Mouse (Mus musculus) CH12F3 (cell line): ENCODE data around the gene Srprb.

Source experiments
- in situ Hi-C: fragments of 300-500 bp; cut with MboI; formaldehyde crosslinking; loops from 2 replicates; pipeline ENCODE4 v1.14.3; 2020; ENCODE audit warnings: low sequenced_read_pairs

The Srprb gene

DNA sequence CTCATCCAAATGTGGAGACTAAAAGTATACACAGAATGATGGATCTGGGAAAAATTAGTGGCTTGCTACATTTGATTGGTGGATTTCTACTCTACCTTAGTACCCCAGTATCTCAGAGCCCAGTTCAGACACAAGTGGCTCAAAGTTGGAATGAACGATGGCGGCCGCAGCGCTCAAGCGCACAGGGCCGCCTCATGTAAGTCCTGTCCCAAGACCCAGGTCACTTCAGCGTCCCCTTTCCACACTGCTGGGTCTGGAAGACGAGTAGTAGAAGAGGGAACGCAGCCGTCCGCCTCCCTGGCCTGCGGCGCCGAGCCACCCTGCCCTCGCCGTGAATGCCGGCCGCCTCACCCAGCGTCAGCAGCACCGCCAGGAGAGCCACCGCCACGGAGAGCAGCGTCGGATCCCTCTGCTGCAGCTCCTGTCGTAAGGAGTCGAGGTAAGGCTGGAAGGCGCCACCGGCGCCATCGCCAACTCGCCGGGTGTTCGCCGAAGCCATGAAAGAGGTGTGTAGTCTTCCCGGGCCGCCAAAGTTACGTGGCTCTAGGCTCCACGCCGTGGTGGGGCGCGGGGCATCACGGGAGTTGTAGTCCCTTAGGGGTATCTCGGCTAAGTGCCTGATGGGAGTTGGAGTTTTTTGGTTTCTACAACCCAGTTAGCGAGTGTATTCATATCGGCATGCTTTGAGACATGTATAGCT, at the start of gene Srprb:
Gene Srprb (minus strand): TSS at position 577 of the 700 bp plus-strand sequence.
- in situ Hi-C loops = no loop called here

DNA sequence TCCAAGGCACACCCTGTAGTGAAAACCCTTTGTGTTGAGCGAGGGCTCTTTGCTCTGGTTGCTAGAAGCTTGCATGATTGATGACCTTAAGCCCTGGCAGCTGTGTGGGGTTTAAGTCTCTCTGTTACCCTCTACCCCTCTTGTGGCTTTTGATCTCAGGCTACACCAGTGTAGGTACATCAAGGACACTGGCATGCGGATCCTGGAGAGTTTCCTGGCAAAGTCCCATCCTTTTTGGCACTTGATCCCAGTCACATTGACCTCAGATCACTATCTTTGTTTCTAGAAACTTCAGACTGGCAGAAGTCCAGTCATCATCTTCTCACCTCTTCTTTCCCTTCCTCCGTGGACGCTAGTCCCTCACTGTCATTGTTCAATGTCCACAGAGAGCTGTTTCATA, 46.7 kb upstream of the Srprb start:
- in situ Hi-C loops = no loop called here

DNA sequence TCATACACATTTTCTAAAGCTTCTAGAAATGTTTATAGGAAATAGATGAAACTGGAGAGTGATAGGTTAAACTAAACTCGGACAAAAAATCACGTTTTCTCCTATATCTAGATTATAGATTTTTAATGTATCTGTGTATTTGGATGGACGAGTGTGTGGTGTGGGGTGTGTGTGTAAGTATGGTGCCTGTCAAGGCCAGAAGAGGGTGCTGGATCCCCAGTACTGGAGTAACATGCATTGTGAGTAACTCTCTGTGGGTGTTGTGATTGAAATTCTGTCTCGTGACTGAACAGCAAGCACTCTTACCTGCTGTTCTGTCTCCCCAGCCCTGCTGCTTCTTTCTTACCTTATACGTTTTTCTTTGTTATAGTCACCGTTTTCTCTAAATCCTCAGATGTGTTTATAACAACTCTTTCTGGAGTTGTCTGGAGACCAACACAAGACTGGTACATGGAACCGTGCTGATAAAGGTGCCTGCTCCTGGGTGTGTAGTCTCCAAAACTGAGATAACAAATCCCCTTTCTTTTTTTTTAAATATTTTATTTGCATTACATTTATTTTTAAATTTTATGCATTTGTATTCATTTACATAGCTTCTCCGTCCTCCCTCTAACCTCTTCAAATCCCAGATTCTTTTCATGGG, 44.7 kb upstream of the Srprb start:
- in situ Hi-C loops = no loop called here

DNA sequence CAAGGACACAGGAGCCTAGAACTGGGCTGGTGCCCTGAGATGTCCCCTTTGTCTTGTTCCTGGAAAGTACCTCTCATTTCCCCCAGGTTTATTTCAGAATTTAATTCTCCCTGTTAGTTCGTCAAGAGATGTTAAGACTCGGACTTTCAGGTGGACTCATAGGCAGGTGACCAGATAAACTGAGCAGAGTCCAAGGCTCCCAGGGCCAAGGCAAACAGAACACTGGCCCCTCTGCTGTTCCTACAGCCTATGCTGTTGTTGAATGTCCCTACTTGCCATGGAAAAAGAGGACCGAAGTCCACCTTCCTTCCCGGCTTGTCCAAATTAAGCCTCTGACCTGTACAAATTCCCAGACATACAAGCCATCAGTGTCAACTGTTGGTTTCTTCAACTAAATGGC, 41.7 kb upstream of the Srprb start:
- in situ Hi-C loops = no loop called here

DNA sequence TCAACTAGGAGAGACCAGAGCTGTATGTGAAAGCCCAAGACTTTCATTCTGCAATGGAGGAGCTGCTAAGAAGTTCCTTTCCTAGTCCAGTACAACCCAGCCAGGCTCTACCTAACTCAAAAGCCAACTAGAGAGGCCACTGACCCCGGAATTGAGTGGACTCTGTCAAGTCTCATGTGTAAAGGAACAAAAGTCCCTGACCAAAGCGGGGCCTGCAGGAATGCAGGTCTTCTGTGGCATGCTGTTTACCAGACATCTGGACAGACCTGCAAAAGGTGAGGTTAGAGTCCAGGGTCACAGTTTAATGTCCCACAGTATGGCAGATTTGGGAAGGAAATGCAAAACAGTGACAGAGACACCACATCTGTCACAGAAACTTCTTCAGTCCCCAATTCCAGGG, 39.3 kb upstream of the Srprb start:
- in situ Hi-C loops = no loop called here

DNA sequence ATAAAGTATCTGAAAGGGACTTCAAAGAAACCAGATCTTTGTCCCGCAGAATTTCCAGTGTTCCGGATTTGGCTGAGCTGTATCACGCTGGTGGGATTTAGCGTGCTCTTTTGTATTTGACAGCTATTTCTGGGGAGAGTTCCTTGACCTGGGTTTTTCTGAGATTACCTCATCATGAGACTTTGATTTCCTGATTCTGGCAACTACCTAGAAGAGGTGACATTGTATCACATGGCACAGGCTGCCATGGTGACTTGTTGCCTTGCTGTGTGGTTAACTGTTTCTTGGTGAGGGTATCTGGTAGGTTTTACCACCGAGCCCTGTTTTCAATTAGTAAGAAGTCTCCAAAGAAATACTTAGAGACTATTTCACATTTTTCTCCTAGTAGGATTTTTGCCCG, 37.5 kb upstream of the Srprb start:
- in situ Hi-C loops = no loop called here

DNA sequence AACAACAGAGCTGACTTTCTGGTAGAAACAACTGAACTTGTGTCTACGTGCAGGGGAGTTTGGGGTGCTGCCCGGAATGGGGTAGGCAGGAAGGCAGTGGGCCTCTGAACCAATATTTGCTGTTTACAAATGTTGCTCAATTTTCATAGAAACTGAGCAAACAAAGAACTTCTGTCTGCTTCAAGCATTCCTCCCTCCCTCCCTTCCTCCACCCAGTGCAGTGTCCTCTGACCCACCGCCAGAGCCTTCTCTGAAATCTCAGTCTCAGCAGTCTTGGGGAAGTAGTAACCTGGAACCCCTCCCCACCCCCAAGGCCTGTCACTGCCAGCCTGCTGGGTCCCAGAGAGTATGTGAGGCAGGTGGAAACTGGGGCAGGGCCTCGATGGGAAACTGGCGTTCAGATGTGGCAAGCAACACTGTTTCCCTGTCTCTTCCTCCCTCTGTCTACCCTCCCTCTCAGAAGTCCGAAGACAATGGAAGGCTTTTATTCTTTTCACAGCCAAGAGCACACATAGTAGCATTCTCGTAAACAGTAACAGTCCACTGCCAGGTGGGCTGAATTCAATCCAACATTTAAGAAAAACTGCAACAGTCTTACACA, 32.7 kb upstream of the Srprb start:
- in situ Hi-C loops = no loop called here

DNA sequence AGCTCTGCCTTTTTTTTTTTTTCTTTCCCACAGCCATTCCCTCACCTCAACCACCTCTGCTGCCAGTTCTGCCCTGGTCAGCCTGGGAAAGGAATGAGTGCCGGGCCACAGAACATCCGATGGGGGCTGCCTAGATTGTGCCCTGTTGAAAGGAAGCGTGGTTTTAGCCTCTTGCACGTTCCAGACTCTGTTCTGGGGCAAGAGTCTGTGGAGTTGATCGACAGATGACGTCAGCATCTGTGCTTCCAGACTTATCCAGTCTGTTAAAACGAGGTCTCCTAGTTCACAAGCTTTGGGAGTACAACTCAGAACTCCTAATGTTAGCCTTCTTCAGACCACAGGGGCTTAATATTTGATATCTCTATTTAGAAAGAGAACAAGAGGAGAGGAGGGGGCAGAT, 32.1 kb upstream of the Srprb start:
- in situ Hi-C loops = no loop called here

DNA sequence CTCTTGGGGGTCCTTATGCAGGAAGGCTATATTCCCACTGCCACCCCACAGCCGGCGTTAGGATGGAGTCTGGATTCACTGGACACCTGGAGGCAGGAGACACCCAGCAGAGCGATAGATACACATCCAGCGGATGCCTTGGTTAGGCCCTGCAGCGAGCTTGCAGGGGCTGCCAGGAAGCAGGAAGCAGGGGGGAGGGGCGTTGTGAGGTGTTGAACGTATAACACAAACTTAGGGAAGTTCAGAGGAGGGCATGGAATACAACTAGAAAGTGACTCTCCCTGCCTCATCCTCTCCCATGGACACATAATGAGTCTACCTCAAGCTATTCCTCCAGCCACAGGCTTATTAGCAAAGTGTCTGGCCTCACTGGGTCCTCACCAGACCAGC, 31.1 kb upstream of the Srprb start:
- in situ Hi-C loops = no loop called here

DNA sequence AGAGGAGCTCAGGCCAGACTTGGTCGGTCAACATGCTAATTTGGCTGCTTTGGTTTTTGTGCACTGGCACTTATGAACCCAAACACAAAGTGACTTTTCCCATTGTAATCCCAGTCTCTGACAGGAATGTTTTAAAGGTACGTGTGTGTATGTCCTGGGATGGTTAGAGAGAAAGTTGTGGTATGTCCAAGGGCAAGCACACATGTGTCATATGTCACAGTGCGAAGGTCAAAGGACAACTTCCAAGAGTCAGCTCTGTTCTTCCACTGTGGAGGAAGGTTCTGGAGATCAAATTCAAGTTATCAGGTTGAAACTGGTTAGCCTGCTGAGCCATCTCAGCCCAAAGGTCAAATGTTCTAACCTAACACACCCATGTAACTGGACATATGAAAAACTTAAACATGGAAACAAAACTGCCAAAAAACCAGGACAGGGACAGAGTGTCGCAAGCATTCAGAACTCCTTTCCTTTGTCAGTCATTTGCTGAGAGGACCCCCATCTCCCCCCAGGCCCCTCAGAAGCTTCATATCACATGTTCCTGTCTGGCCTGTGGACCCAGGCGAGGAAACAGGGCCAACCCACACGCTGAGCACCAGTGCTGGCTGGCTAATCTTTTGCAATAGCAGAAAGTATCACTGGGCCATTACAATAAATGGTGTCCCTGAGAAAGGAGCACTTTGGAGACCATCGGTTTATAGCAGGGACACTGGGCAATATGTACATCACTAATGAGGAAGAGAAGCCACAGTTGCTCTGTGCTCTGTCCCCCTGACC, 30.5 kb upstream of the Srprb start:
- in situ Hi-C loops = no loop called here

DNA sequence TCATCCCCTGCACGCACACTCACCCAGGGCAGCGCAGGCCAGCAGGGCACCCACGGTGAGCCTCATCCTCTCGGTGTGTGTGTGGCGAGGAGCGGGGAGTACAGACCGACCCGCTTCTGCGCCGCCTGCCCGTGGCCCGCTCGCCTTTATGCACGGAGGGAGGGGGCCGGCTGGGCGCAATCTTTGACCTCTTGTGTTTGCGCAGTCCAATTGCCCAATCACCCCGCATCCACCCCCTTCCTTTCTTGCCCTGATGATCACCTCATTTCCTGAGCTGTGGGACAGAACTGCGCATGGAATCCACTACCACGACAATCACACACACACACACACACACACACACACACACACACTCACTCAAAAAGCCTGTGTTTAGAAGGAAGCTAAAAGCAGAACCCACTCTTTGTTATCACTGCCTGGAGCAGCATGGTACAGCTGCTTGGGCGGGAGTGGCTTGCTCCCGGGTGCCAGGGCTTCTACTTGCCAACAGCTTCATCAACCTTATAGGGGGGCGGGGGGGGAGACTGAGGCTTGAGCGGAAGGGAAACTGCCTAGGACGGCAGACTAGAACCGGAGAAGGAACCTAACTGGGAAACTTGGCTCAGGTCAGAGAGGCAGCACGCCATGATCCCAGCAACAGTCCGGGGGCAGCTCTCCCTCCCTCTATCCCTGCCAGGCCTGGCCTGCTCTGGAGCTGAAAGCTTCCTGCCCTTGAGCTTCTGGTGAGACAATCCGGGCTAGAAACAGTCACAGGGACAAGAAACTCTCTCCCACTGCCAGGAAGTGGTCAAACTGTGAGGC, 28.4 kb upstream of the Srprb start, which contains the start of the genes Gm20425 and Trf:
Gene Gm20425 (minus strand): TSS at position 157 of the 801 bp plus-strand sequence.
Gene Trf (minus strand): TSS at position 294 of the 801 bp plus-strand sequence.
- in situ Hi-C loops = no loop called here

DNA sequence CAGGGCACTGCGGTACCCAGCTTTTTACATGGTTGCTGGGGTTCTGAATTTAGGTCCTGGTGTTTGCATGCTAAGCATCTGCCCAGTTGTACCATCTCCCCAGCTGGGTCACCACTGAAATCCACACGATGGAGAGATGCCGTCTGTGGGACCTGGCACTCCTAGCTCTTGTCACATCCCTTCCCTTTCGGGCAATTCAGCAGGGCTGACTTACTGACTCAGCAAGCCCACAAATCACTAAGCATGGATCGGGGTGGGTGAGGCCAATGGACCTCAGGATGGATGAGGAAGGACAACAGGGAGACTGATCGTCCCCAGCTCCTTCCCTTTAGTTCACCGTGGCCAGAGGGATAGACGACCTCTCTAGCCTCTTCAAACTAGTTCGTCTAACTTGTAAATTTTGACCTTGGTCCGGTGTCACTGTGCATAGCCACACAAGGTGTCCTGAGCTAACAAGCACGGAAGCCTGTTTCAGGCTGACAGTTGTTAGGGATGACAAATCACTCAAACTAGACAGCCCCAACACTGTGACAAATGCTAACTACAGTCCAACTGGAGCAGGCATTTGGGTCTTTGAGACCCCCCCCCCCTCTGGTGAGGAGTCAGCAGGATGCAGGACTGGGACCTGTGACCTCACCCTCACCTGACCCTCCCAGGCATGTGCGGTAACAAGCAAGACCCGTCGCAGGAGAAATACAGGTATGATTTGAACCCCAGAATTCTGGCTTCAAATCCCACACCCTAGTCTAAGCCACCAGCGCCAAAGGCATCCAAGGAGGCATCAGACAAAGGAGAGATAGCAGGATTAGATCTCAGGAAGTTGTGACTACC, 27.3 kb upstream of the Srprb start:
- in situ Hi-C loops = loop anchor here (10.0 kb wide), 1 partner anchor 56 kb away; no protein-coding TSS in a partner anchor

DNA sequence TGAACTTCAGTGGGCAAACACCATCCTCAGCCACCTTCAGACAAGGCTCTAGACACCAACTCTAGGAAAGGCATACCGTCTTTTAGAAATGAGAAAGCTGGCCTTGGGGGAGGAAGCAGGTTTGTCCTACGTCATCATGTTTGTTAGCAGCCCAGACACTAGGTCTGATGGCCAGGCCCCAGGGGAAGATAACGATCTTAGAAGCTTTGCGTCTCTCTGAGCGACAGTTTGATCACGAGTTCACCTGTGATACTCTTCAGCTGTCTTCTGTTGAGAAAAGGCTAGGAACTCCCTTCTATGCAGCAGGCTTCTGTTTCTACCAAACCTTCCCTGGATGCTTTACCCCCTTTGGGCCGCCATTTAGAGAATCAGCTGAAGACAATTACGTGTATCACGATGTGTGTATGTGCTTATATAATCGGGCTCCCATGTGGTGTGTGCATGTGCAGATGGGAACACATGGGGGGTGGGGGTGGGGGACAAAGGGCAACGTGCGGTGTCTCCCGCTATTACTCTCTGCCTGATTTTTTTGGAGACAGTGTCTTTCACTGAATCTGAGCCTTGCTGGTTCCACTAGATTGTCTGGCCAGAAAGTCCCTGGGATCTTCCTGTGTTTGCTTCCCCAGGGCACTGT, 26.6 kb upstream of the Srprb start:
- in situ Hi-C loops = loop anchor here (10.0 kb wide), 1 partner anchor 56 kb away; no protein-coding TSS in a partner anchor

DNA sequence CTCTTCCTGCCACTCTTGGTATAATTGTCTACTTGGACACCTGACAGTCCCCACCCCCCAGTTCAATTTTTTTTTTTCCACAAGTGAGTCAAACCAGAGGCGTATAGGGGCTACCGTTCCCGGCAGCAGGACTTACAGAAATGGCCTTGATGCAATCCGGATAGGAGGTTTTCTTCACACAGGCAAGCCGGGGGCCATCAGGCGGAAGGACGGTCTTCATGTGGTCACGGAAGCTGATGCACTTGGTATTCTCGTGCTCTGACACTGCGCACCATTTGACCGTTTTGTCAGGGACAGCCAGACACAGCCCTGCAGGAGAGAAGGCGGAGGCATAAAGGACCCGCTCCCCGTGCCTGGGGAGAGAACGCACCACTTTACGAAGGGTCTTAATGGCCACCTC, 25.8 kb upstream of the Srprb start:
- in situ Hi-C loops = loop anchor here (10.0 kb wide), 1 partner anchor 57 kb away; no protein-coding TSS in a partner anchor

DNA sequence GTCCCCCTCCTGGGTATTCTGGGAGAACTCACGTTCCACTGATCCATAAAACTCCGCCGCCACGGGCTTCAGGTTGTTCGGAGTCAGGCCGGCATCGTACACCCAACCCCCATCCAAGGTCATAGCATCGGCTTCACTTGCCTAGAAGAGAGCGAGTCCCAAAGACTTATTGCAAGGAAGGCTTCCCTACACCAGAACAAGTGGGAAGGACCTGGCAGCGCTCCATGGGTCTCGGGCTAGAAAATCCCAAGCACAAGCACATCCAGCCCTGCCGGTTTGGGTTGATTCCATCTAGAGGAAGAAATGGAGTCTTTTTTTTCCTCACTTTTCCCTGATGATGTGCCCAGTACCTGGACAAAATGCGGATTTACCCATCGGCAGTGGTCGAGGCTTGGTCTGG, 24.9 kb upstream of the Srprb start:
- in situ Hi-C loops = loop anchor here (10.0 kb wide), 1 partner anchor 58 kb away; no protein-coding TSS in a partner anchor

DNA sequence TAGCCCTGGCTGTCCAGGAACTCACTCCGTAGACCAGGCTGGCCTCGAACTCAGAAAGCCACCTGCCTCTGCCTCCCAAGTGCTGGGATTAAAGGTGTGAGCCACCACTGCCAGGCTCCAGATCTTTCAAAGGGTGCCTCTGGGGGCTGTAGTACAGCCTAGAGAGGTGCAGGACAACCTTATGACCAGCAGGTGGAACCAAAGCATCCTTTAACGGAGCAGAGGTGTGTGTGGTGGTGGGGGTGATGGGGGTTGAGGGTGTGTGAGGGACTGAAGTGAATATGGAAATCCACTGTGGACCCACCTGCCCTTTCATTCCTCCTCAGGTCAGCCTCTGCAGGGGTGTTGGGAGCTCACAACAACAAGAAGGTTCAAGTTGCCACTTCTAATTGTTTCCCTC, 23.5 kb upstream of the Srprb start:
- in situ Hi-C loops = loop anchor here (10.0 kb wide), 1 partner anchor 59 kb away; no protein-coding TSS in a partner anchor

DNA sequence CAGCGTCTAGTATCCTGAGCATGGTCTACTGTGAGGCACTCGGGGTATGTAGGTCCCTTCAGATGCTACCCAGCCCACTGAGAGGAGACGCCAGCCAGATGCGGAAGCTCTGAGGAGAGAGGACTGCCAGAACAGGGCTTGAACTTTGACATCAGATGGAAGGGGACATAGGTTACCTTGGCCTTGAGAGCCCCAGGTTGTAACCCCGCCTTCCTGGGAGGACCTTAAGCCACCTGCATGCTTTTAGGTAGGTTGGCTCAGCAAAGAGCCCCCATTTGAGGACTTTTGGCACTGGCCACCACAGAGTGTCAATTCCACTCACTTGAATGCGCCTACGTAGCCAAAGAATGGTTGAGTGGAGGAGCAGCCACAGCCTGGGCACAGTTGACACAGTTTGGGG, 22.8 kb upstream of the Srprb start:
- in situ Hi-C loops = loop anchor here (10.0 kb wide), 1 partner anchor 60 kb away; no protein-coding TSS in a partner anchor

DNA sequence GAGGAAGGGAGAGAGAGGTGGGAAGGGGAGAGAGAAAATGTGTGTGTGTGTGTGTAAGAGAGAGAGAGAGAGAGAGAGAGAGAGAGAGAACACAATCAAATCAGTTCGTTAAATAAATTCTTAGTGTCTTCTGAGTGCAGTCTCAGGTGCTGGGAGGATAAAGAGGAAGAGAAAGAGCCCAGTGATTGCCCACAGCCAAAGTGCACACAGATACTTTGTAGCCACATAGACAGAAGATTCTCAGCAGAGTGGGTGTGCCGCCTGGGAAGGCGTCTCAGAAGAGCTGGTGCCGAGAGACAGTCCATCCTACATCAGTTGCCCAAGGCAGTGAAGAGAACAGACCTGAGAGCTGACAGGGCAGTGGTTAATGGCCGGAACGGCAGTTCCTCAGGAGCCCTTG, 12.3 kb upstream of the Srprb start:
- in situ Hi-C loops = no loop called here

DNA sequence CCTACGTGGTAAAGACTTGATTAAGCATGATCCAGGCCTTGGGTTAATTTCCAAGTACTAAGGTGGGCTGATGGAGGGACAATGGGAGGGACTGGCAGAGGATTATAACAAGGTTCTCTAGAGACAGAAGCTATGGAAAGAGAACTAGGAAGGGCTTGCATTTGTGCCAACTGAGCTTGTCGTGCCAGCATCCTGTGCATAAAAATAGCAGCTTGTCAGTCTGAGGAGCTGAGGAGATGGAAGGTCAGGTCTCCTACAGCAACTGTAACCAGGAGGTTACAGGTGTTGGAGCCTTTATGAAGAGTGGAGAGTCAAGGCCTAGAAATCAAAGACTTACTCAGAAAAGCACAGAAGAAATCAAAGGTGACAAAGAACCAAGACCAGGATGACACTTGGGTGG, 11.7 kb upstream of the Srprb start:
- in situ Hi-C loops = no loop called here
